8 mouse cellular contexts compared by ENCODE assay signal in the genomic region with DNA sequence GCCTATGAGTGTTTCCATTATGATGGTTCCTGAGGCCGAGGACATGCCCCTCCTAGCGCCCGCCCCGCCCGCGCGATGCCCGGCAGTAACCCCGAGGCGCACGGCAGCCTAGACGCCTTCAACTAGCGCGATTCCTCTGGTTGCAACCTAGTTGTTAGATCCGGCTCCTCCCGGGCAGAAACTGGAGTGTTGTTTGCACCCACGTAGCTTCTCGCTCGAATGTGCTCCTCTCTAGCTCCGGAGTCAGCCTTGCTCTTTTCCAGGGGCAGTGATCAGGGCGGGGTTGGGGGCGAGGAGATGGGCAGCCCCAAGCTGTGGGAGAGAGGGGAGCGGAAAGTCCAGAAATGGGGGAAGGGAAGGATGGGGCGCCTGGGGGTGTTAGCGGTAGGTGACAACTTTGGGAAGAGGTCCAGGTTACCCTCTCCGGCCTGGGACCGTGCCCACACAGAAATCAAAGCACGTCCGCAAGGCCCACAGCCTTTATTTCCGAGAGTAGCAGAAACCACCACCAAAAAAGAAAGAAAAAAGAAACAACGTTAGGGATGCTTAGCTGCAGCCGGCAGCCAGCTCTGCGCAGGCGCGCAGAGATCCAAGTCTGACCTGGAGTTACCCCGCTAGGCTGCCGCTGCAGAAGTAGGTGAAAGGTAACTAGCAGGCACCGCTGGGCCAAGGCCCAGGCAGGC. TPM values are rescaled to one million over a fixed set of nuclear protein-coding genes. Genes with fewer than 3 reads are reported as not detected.
A peak's percentile ranks its signal among the peaks of the same experiment; 100 is the strongest.
DNase-seq lines count a peak whose midpoint lies in the region; ATAC-seq lines count a peak whose summit lies in the region.

No protein-coding gene starts in this region.

- H3K4me3 ChIP-seq in intestine, embryonic 16.5 days (ENCODE audit: low read length): peak overlapping the region; percentile 54
- H3K4me3 ChIP-seq in midbrain, embryonic 10.5 days: peak overlapping the region; percentile 70

- DNase-seq in embryo, embryonic 11 days: peak; percentile 89
- peak; percentile 66 for DNase-seq in left cerebral cortex, postnatal 4 days
- peak; percentile 69 for DNase-seq in midbrain, embryonic 10.5 days (ENCODE audit: low spot score)
- peak; percentile 54 to 67 for DNase-seq in right cerebral cortex, postnatal 36 days (ENCODE audit: low spot score in 2 of 2)
- peak; percentile 77 to 85 for DNase-seq in urinary bladder, postnatal 36 days (ENCODE audit: low spot score in 2 of 2)

- peaks cover 11% of the 10 kb centered on the region; the same call in 1 of the 2 replicates for H3K4me1 ChIP-seq in intestine, embryonic 16.5 days (ENCODE audit: control insufficient read depth, insufficient read depth, low read length)
- peaks cover 22% of the 10 kb centered on the region for H3K4me1 ChIP-seq in midbrain, embryonic 10.5 days

- H3K9me3 ChIP-seq in intestine, embryonic 16.5 days (ENCODE audit: control insufficient read depth, low read length): no peaks in the 10 kb centered on the region
- no peaks in the 10 kb centered on the region for H3K9me3 ChIP-seq in midbrain, embryonic 10.5 days (replicated peaks)

- peak overlapping the region; percentile 91 for H3K4me2 ChIP-seq in intestine, embryonic 16.5 days (ENCODE audit: low read depth, low read length)

- no peaks in the 10 kb centered on the region for H3K27me3 ChIP-seq in intestine, embryonic 16.5 days (replicated peaks; ENCODE audit: control insufficient read depth, insufficient read depth, low read length)
- peaks cover 11% of the 10 kb centered on the region for H3K27me3 ChIP-seq in midbrain, embryonic 10.5 days (ENCODE audit: low read depth, poor library complexity, severe bottlenecking)

- peak overlapping the region; percentile 66 for H3K9ac ChIP-seq in intestine, embryonic 16.5 days (ENCODE audit: low read depth, low read length)

- WGBS in intestine, embryonic 16.5 days: under 1% methylated on average over 38 of the region's 38 CpGs
- under 1% methylated on average over 38 of the region's 38 CpGs for WGBS in midbrain, embryonic 10.5 days

- intact Hi-C loops in left cerebral cortex, postnatal 4 days (cut with DNase I): no loop called here

- H3K36me3 ChIP-seq in intestine, embryonic 16.5 days (ENCODE audit: control insufficient read depth, insufficient read depth, low read length): no peaks in the 10 kb centered on the region
- H3K36me3 ChIP-seq in midbrain, embryonic 10.5 days: no peaks in the 10 kb centered on the region

- ATAC-seq in activated CD4-positive, CD25-positive, alpha-beta regulatory T cell, adult 4 months: peak; percentile 95
- peak; percentile 71 for ATAC-seq in granulocyte monocyte progenitor cell, adult 5-6 weeks (replicated peaks; ENCODE audit: poor library complexity, severe bottlenecking)
- peak; percentile 96 for ATAC-seq in intestine, embryonic 16.5 days

- no peak overlapping the region; the same call in 1 of the 2 replicates for H3K27ac ChIP-seq in intestine, embryonic 16.5 days (ENCODE audit: low read length)
- peak overlapping the region; percentile 87 for H3K27ac ChIP-seq in midbrain, embryonic 10.5 days (replicated peaks)

RNA-seq across cellular contexts. Expression of a gene that starts 58.1 kb away (rescaled TPM):
- 1 to 10 TPM; 3.2 to 3.4 TPM for polyA plus RNA-seq in activated CD4-positive, CD25-positive, alpha-beta regulatory T cell, adult 4 months (2017; shearing (Covaris generic))
- 0.49 and 2.6 TPM in 2 replicates for total RNA-seq in granulocyte monocyte progenitor cell, adult 5-6 weeks (2014; fragmentation: Nextera tagmentation)
- 2.2 and 3.8 TPM in 2 replicates for total RNA-seq in granulocyte monocyte progenitor cell, adult 5-6 weeks (2017)
- polyA plus RNA-seq in intestine, embryonic 16.5 days (2015; fragmentation: Nextera tagmentation; extraction: Ambion mirVana): 2.3 and 2.4 TPM in 2 replicates
- 10 to 100 TPM; 34.3 to 34.8 TPM for total RNA-seq in left cerebral cortex, postnatal 4 days (2021)
- polyA plus RNA-seq in midbrain, embryonic 10.5 days (2016; fragmentation: Nextera tagmentation; extraction: Ambion mirVana): 2.0 and 3.1 TPM in 2 replicates
